Mouse (Mus musculus): Measurements from ENCODE around the gene Patz1. TPM values are rescaled to one million over a fixed set of nuclear protein-coding genes. Genes with fewer than 3 reads are reported as not detected.

Patz1 gene
- polyA plus RNA-seq (2015; fragmentation: Nextera tagmentation; extraction: Ambion mirVana), result 22.7 and 24.4 TPM in 2 replicates

DNA sequence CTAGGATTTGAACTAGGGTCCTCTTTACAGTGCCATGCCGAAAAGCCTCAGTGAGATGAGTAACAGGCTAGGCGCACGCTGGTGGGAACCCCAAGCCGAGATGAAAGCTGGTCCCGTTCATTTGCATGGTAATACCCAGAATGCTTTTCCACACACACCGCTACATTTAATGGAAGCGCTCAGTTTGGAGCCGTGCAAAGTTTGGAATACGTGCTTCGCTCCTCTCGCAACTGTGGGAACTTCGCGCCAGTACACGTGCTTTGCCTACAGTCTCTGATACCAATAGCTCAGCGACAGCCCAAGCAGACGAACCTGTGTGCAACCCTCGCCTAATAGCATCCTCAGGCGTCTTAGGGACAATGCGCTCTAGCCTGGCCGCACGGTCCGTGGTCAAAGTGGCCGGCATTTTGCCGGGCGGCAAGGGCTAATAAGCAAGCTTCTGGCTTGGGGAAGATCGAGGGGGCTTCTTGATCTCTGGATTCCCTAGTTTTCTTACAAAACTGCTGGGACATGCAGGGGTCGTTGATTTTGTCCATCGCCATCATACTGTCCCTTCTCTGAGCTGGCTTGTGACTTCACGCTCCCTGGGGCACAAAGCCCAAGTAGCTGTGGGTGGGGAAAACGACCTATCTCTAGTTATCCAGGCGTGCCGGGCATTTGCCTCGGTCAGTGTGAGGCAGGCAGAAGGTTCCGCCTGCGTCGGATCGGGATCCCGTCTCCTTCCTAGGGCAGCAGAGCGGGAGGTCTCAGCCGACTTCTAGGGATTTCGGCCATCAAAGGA lies at the start of gene Patz1:
TSS of gene Patz1 (plus strand) at position 354 of the 781 bp plus-strand sequence.
- under 1% methylated on average over 41 of the region's 41 CpGs for WGBS
- Histone ChIP-seq H3K9me3 (no peaks in the 10 kb centered on the region), H3K36me3 (peaks cover 13% of the 10 kb centered on the region), H3K27me3 (replicated peaks) (no peaks in the 10 kb centered on the region), H3K9ac (peak within 1 kb of the TSS; percentile 98), H3K4me1 (peaks cover 38% of the 10 kb centered on the region), H3K4me2 (peak within 1 kb of the TSS; percentile 99), H3K27ac (replicated peaks) (peak within 1 kb of the TSS; percentile 100), H3K4me3 (peak within 1 kb of the TSS; percentile 69)
- peak; percentile 0; the same call in 1 of the 2 replicates for ATAC-seq (ENCODE audit: extremely low read depth, insufficient number of reproducible peaks, low FRiP score, low TSS enrichment)

DNA sequence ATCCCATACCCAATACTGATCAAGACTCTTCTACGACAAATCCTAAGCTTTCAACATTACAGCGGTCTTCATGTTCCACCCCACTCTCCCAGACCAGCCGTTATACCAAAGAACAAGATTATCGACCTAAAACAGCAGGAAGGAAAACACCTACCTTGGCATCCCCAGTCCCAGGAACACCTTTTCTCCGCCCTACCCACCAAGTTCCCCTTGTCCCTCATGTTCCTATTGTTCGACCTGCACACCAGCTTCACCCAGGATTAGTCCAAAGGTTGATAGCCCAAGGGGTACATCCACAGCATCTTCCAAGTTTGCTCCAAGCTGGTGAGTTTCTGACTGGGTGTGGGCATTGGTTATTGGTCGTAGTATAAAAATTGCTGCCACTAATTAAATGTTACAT lies 46.3 kb upstream of the Patz1 start:
- peaks cover 3% of the 10 kb centered on the region; the same call in 1 of the 2 replicates for H3K4me1 ChIP-seq
- ATAC-seq (ENCODE audit: extremely low read depth, insufficient number of reproducible peaks, low FRiP score, low TSS enrichment), result no peak
- H3K9me3 ChIP-seq, result 0 out of 2 replicates have a peak, but pooled peaks cover 7% of the 10 kb centered on the region
- WGBS, result 90% methylated on average over 7 of the region's 7 CpGs
- H3K9ac ChIP-seq, result no peak overlapping the region
- no peak overlapping the region for H3K4me3 ChIP-seq
- H3K27ac ChIP-seq (replicated peaks), result no peak overlapping the region
- no peaks in the 10 kb centered on the region for H3K27me3 ChIP-seq (replicated peaks)
- H3K36me3 ChIP-seq, result peaks cover 98% of the 10 kb centered on the region
- no peak overlapping the region for H3K4me2 ChIP-seq

DNA sequence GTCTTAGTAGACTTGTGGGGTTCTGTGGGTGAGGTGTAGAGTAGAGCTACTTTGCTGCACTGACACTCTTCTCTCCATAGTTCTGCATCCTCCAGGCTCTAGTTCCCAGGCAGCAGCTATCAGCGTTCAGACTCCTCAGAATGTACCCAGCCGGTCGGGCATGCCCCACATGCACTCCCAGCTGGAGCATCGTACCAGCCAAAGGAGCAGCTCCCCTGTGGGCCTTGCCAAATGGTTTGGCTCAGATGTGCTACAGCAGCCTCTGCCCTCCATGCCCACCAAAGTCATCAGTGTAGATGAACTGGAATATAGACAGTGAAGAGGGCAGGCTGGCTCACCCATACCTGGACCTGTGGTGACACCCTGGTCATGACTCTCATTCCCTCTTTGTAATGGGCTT lies 44.9 kb upstream of the Patz1 start:
- 69% methylated on average over 4 of the region's 4 CpGs for WGBS

DNA sequence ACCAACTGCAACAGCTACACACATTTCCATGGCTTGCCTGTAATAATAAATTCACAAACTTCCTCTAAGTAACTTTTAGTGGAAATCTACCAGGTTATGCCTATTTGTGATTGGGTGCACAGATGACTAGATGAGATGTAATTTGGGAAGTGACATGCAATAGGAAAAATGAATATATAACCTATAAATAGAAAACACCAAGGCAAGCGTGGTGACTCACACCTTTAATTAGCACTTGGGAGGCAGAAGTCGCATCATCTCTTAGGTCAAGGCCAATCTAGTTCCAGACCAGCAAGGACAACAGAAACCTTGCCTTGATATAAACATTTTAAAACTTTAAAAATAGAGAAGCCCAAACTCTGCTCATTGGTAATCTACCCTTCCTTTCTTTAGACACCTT lies 41.3 kb upstream of the Patz1 start:
- Histone ChIP-seq H3K9ac (no peak overlapping the region), H3K4me2 (no peak overlapping the region), H3K9me3 (no peaks in the 10 kb centered on the region), H3K4me1 (peaks cover 7% of the 10 kb centered on the region), H3K4me3 (no peak overlapping the region), H3K27ac (replicated peaks) (peak overlapping the region; percentile 26; the same call in 1 of the 2 replicates), H3K27me3 (replicated peaks) (no peaks in the 10 kb centered on the region), H3K36me3 (peaks cover 98% of the 10 kb centered on the region)
- no peak for ATAC-seq (ENCODE audit: extremely low read depth, insufficient number of reproducible peaks, low FRiP score, low TSS enrichment)
- 68% methylated on average over 2 of the region's 2 CpGs for WGBS

More for the DNA sequence above, 44.9 kb upstream of the Patz1 start:
- Histone ChIP-seq H3K27me3 (replicated peaks) (no peaks in the 10 kb centered on the region), H3K9me3 (0 out of 2 replicates have a peak, but pooled peaks cover 7% of the 10 kb centered on the region), H3K9ac (no peak overlapping the region), H3K4me1 (peaks cover 7% of the 10 kb centered on the region), H3K36me3 (peaks cover 98% of the 10 kb centered on the region), H3K4me3 (no peak overlapping the region), H3K4me2 (no peak overlapping the region), H3K27ac (replicated peaks) (no peak overlapping the region)
- ATAC-seq (ENCODE audit: extremely low read depth, insufficient number of reproducible peaks, low FRiP score, low TSS enrichment), result no peak

DNA sequence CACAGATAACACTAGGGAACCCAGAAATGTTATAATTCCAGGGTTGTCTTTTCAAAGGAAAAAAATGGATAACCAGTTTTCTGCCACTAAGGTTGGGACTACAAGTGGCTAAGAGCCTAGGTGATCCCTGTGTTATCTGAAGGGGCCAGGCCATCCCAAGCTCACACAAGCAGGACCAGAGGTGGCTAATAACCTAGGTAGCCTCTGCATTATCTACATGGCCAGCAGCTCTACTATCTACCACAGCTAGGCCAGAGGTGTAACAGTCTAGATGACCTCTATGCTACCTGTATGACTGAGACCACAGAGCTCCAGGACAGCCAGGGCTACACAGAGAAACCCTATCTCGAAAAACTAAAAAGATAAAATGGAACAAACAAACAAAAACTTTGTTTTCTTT lies 29.1 kb upstream of the Patz1 start:
- no peak for ATAC-seq (ENCODE audit: extremely low read depth, insufficient number of reproducible peaks, low FRiP score, low TSS enrichment)
- Histone ChIP-seq H3K36me3 (peaks cover 93% of the 10 kb centered on the region), H3K4me3 (no peak overlapping the region), H3K4me1 (peaks cover 8% of the 10 kb centered on the region), H3K9me3 (no peaks in the 10 kb centered on the region), H3K9ac (no peak overlapping the region), H3K27me3 (replicated peaks) (no peaks in the 10 kb centered on the region), H3K27ac (replicated peaks) (no peak overlapping the region), H3K4me2 (no peak overlapping the region)
- WGBS, result 87% methylated on average over 1 of the region's 1 CpGs

DNA sequence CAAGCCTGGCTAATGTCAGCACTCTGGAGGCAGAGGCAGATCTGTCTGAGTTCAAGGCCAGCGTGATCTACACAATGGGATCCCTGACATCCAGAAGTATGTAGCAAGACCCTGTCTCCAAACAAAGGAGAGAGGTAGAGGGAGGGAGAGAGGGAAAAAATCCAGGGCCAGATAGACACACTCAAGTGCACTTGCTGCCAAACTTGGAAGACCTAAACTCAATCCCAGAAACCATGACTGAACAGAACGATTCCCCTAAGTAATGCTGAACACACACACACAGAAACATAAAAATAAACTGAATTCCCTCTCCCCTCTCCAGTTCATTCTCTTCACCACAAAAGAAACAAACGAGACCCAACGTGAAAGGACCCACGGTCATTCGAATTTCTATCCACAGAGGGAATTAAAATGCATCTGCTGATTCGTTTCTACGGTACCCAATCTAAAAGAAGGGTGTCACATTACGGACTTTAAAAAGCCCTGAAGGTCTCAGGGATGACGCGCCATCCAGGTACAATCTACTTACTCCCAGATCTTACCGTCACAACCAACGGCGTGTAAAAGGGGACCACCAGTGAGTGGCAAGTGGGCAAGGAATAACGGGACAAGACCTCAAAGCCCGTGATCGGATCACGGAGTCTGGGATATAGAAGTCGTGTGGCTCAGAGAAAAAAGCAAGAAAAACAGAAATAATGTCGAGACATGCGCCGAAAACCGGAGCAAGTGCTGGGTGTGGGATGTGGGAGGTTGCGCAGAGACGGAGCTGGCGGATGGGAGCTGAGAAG lies 23.2 kb upstream of the Patz1 start:
- H3K9me3 ChIP-seq, result no peaks in the 10 kb centered on the region
- no peaks in the 10 kb centered on the region for H3K27me3 ChIP-seq (replicated peaks)
- 1% methylated on average over 26 of the region's 26 CpGs for WGBS
- H3K36me3 ChIP-seq, result peaks cover 38% of the 10 kb centered on the region
- peak overlapping the region; percentile 100 for H3K9ac ChIP-seq
- ATAC-seq (ENCODE audit: extremely low read depth, insufficient number of reproducible peaks, low FRiP score, low TSS enrichment), result no peak
- peak overlapping the region; percentile 82 for H3K4me2 ChIP-seq
- peaks cover 23% of the 10 kb centered on the region for H3K4me1 ChIP-seq
- H3K27ac ChIP-seq (replicated peaks), result peak overlapping the region; percentile 93
- H3K4me3 ChIP-seq, result peak overlapping the region; percentile 98

DNA sequence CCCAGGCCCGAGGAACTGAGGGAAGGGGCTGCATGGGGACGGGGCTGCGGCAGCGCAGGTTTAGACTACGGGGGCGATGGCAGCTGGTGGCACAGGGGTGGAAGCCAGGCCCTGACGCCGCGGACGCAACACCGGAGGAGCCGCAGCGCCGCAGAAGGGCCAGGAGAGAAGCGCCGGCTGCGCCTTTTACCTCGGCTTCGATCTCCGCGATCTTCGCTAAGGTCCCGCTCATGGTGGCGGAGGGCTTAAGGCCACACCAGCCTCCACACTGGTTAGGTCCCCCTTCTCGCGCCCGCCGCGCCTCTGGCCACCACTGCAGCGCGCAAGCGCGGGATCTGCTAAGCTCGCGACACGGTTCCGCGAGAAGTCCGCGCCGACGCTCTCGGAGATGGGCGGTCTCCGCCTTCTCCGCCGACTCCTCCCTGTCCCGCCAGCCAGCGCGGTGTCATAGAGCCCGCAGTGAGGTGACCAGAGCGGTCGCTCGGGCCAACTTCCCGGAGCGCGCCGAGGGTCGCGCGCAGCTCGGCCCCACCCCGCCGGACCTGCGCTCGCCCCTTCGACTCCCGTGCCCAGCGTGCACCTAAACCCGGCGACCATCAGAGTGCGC lies 22.5 kb upstream of the Patz1 start, which contains the start of gene Drg1:
TSS of gene Drg1 (minus strand) at position 337 of the 607 bp plus-strand sequence.
- H3K4me2 ChIP-seq, result peak within 1 kb of the TSS; percentile 82
- ATAC-seq (ENCODE audit: extremely low read depth, insufficient number of reproducible peaks, low FRiP score, low TSS enrichment), result peak; percentile 95
- H3K36me3 ChIP-seq, result peaks cover 31% of the 10 kb centered on the region
- H3K4me3 ChIP-seq, result peak within 1 kb of the TSS; percentile 98
- H3K27me3 ChIP-seq (replicated peaks), result no peaks in the 10 kb centered on the region
- H3K9ac ChIP-seq, result peak within 1 kb of the TSS; percentile 100
- H3K9me3 ChIP-seq, result no peaks in the 10 kb centered on the region
- peak within 1 kb of the TSS; percentile 93 for H3K27ac ChIP-seq (replicated peaks)
- WGBS, result under 1% methylated on average over 72 of the region's 72 CpGs
- H3K4me1 ChIP-seq, result peaks cover 23% of the 10 kb centered on the region

DNA sequence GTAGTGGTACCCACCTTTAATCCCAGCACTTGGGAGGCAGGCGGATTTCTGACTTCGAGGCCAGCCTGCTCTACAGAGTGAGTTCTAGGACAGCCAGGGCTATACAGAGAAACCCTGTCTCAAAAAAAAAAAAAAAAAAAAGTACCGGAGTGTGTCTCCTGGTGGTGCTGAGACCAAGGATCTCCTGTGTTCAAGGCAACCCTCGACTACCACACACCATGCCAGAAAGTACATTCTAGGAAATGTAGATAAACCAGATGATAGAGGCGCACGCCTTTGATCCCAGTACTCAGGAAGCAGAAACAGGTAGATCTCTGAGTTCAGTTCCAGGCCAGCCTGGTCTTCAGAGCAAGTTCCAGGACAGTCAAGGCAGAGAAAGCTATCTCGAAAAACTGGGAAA lies 21.5 kb upstream of the Patz1 start:
- Histone ChIP-seq H3K36me3 (peaks cover 21% of the 10 kb centered on the region), H3K4me1 (peaks cover 23% of the 10 kb centered on the region), H3K4me2 (peak overlapping the region; percentile 82), H3K27me3 (replicated peaks) (no peaks in the 10 kb centered on the region), H3K27ac (replicated peaks) (peak overlapping the region; percentile 93), H3K9me3 (no peaks in the 10 kb centered on the region), H3K4me3 (peak overlapping the region; percentile 98), H3K9ac (peak overlapping the region; percentile 90)
- 43% methylated on average over 7 of the region's 7 CpGs for WGBS
- no peak for ATAC-seq (ENCODE audit: extremely low read depth, insufficient number of reproducible peaks, low FRiP score, low TSS enrichment)

DNA sequence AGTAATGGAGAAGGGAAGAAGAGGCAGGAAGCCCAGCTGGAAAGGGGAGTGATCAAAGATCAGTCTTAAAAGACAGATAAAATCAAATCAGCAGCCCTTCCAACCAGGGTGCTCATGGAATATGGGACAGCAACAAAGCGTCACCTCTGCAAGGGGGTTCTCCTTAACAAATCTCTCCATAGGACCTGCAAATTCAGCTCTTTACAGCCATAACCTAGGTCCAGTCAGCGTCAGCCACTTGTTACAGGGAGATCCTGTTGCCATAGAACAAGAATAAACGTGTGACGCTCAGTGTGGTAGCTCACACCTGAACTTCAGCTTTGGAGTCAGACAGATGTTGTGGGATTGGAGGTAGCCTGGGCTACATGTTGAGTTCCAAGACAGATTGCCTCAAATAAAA lies 19.4 kb upstream of the Patz1 start:
- no peak overlapping the region for H3K27ac ChIP-seq (replicated peaks)
- H3K9me3 ChIP-seq, result no peaks in the 10 kb centered on the region
- H3K4me2 ChIP-seq, result no peak overlapping the region
- H3K4me3 ChIP-seq, result no peak overlapping the region
- ATAC-seq (ENCODE audit: extremely low read depth, insufficient number of reproducible peaks, low FRiP score, low TSS enrichment), result no peak
- peaks cover 19% of the 10 kb centered on the region for H3K4me1 ChIP-seq
- no peaks in the 10 kb centered on the region for H3K27me3 ChIP-seq (replicated peaks)
- H3K9ac ChIP-seq, result no peak overlapping the region
- WGBS, result 39% methylated on average over 4 of the region's 4 CpGs
- peaks cover 2% of the 10 kb centered on the region for H3K36me3 ChIP-seq

DNA sequence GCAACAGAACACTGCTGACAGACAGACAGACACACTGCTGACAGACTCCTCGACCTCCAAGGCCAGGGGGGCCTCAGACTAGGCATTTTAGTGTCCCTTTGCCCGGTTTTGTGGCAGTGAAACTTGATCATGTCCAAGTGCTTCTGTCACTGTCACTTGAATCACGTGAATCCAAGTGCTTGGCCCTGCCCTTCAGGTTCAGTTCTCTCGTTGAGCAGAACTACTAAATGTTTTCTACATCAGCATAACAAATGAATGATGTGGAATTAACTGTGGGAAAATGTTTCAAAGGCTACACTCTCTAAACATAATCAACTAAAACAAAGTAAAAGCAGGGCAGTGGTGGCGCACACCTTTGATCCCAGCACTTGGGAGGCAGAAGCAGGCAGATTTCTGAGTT lies 10.3 kb upstream of the Patz1 start:
- no peak overlapping the region for H3K4me2 ChIP-seq
- no peaks in the 10 kb centered on the region for H3K36me3 ChIP-seq
- no peaks in the 10 kb centered on the region for H3K27me3 ChIP-seq (replicated peaks)
- H3K9me3 ChIP-seq, result peaks cover 14% of the 10 kb centered on the region; the same call in 1 of the 2 replicates
- no peak overlapping the region for H3K4me3 ChIP-seq
- ATAC-seq (ENCODE audit: extremely low read depth, insufficient number of reproducible peaks, low FRiP score, low TSS enrichment), result no peak
- no peak overlapping the region for H3K27ac ChIP-seq (replicated peaks)
- H3K4me1 ChIP-seq, result no peaks in the 10 kb centered on the region
- no peak overlapping the region for H3K9ac ChIP-seq
- WGBS, result 51% methylated on average over 5 of the region's 5 CpGs

DNA sequence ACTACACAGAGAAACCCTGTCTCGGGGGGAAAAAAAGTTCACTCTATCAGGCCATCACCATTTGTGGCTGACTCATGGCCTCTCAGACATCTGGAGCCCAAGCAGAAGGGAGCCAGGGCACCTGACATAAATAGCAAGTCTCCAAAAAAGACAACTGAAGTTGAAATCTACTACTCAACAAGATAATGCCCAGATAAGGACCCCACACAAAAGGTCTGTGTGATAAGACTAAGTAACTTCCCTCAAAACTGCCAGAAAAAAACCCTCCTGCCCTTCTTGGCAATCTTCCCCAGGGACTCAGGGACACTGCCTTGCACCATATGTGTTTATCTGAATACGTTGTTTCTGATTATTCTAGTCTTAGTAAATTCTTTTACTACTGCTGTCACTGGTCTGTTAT lies 8.9 kb upstream of the Patz1 start:
- peaks cover 14% of the 10 kb centered on the region; the same call in 1 of the 2 replicates for H3K9me3 ChIP-seq
- no peak overlapping the region for H3K4me2 ChIP-seq
- H3K9ac ChIP-seq, result no peak overlapping the region
- no peak overlapping the region for H3K27ac ChIP-seq (replicated peaks)
- H3K4me1 ChIP-seq, result no peaks in the 10 kb centered on the region
- H3K36me3 ChIP-seq, result no peaks in the 10 kb centered on the region
- no peak overlapping the region for H3K4me3 ChIP-seq
- ATAC-seq (ENCODE audit: extremely low read depth, insufficient number of reproducible peaks, low FRiP score, low TSS enrichment), result no peak
- H3K27me3 ChIP-seq (replicated peaks), result no peaks in the 10 kb centered on the region
- WGBS, result 43% methylated on average over 2 of the region's 2 CpGs
